Mouse (Mus musculus): Measurements from ENCODE around the gene Atp8a2. TPM values are rescaled to one million over a fixed set of nuclear protein-coding genes. Genes with fewer than 3 reads are reported as not detected.

Atp8a2 gene
- polyA plus RNA-seq (2016; fragmentation: Nextera tagmentation; extraction: Ambion mirVana) = 2.5 and 5.2 TPM in 2 replicates

- DNase-seq (ENCODE audit: low spot score) = no peak
- H3K4me3 ChIP-seq = no peak within 1 kb of the TSS
- no peaks in the 10 kb centered on the region for H3K9me3 ChIP-seq (replicated peaks)
- no peaks in the 10 kb centered on the region for H3K4me1 ChIP-seq
- H3K27ac ChIP-seq (replicated peaks) = no peak within 1 kb of the TSS
- no peaks in the 10 kb centered on the region for H3K27me3 ChIP-seq (ENCODE audit: low read depth, poor library complexity, severe bottlenecking)
- no peaks in the 10 kb centered on the region for H3K36me3 ChIP-seq
- 90% methylated on average over 7 of the region's 7 CpGs for WGBS
Measured at GRCm38 (mm10) chr14:60196884-60197283, at the start of gene Atp8a2. Gene Atp8a2 (minus strand): TSS chr14:60197179.

- no peak for DNase-seq (ENCODE audit: low spot score)
- WGBS = 92% methylated on average over 3 of the region's 3 CpGs
- Histone ChIP-seq H3K27me3 (ENCODE audit: low read depth, poor library complexity, severe bottlenecking) (no peaks in the 10 kb centered on the region), H3K27ac (replicated peaks) (no peak overlapping the region), H3K36me3 (peaks cover 96% of the 10 kb centered on the region), H3K9me3 (replicated peaks) (no peaks in the 10 kb centered on the region), H3K4me3 (no peak overlapping the region), H3K4me1 (no peaks in the 10 kb centered on the region)
Measured at GRCm38 (mm10) chr14:60238551-60238950, 41.6 kb upstream of the Atp8a2 start.

- Histone ChIP-seq H3K4me1 (no peaks in the 10 kb centered on the region), H3K4me3 (no peak overlapping the region), H3K36me3 (peaks cover 61% of the 10 kb centered on the region), H3K9me3 (replicated peaks) (no peaks in the 10 kb centered on the region), H3K27me3 (ENCODE audit: low read depth, poor library complexity, severe bottlenecking) (no peaks in the 10 kb centered on the region), H3K27ac (replicated peaks) (no peak overlapping the region)
- no peak for DNase-seq (ENCODE audit: low spot score)
- WGBS = 94% methylated on average over 10 of the region's 10 CpGs
Measured at GRCm38 (mm10) chr14:60219886-60220285, 22.9 kb upstream of the Atp8a2 start.

- peaks cover 57% of the 10 kb centered on the region for H3K36me3 ChIP-seq
- no peaks in the 10 kb centered on the region for H3K9me3 ChIP-seq (replicated peaks)
- 97% methylated on average over 4 of the region's 4 CpGs for WGBS
Measured at GRCm38 (mm10) chr14:60217616-60218015, 20.6 kb upstream of the Atp8a2 start.

GRCm38 (mm10) chr14:60216125-60216524 lies 19.1 kb upstream of the Atp8a2 start:
- Histone ChIP-seq H3K4me3 (no peak overlapping the region), H3K27me3 (ENCODE audit: low read depth, poor library complexity, severe bottlenecking) (no peaks in the 10 kb centered on the region), H3K27ac (replicated peaks) (no peak overlapping the region), H3K4me1 (no peaks in the 10 kb centered on the region), H3K9me3 (replicated peaks) (no peaks in the 10 kb centered on the region), H3K36me3 (peaks cover 51% of the 10 kb centered on the region)
- DNase-seq (ENCODE audit: low spot score) = no peak
- 86% methylated on average over 1 of the region's 1 CpGs for WGBS

More at GRCm38 (mm10) chr14:60217616-60218015, 20.6 kb upstream of the Atp8a2 start:
- DNase-seq (ENCODE audit: low spot score) = no peak
- H3K27ac ChIP-seq (replicated peaks) = no peak overlapping the region
- H3K4me1 ChIP-seq = no peaks in the 10 kb centered on the region
- no peak overlapping the region for H3K4me3 ChIP-seq
- no peaks in the 10 kb centered on the region for H3K27me3 ChIP-seq (ENCODE audit: low read depth, poor library complexity, severe bottlenecking)

- H3K27ac ChIP-seq (replicated peaks) = no peak overlapping the region
- H3K36me3 ChIP-seq = peaks cover 41% of the 10 kb centered on the region
- H3K27me3 ChIP-seq (ENCODE audit: low read depth, poor library complexity, severe bottlenecking) = no peaks in the 10 kb centered on the region
- 98% methylated on average over 3 of the region's 3 CpGs for WGBS
- no peak overlapping the region for H3K4me3 ChIP-seq
- no peaks in the 10 kb centered on the region for H3K9me3 ChIP-seq (replicated peaks)
- no peaks in the 10 kb centered on the region for H3K4me1 ChIP-seq
- DNase-seq (ENCODE audit: low spot score) = no peak
Measured at GRCm38 (mm10) chr14:60215000-60215399, 18.0 kb upstream of the Atp8a2 start.

- Histone ChIP-seq H3K36me3 (peaks cover 31% of the 10 kb centered on the region), H3K27me3 (ENCODE audit: low read depth, poor library complexity, severe bottlenecking) (no peaks in the 10 kb centered on the region), H3K4me1 (no peaks in the 10 kb centered on the region), H3K4me3 (no peak overlapping the region), H3K27ac (replicated peaks) (no peak overlapping the region), H3K9me3 (replicated peaks) (no peaks in the 10 kb centered on the region)
- WGBS = 86% methylated on average over 1 of the region's 1 CpGs
- DNase-seq (ENCODE audit: low spot score) = no peak
Measured at GRCm38 (mm10) chr14:60214040-60214439, 17.1 kb upstream of the Atp8a2 start.

- WGBS = 89% methylated on average over 7 of the region's 7 CpGs
- Histone ChIP-seq H3K4me1 (peaks cover 11% of the 10 kb centered on the region), H3K27ac (replicated peaks) (no peak overlapping the region), H3K27me3 (ENCODE audit: low read depth, poor library complexity, severe bottlenecking) (no peaks in the 10 kb centered on the region), H3K4me3 (no peak overlapping the region), H3K36me3 (no peaks in the 10 kb centered on the region), H3K9me3 (replicated peaks) (no peaks in the 10 kb centered on the region)
- DNase-seq (ENCODE audit: low spot score) = no peak
Measured at GRCm38 (mm10) chr14:60209166-60209565, 12.2 kb upstream of the Atp8a2 start.

- Histone ChIP-seq H3K4me1 (peaks cover 11% of the 10 kb centered on the region), H3K9me3 (replicated peaks) (no peaks in the 10 kb centered on the region), H3K27me3 (ENCODE audit: low read depth, poor library complexity, severe bottlenecking) (no peaks in the 10 kb centered on the region), H3K4me3 (no peak overlapping the region), H3K36me3 (no peaks in the 10 kb centered on the region), H3K27ac (replicated peaks) (no peak overlapping the region)
- WGBS = 94% methylated on average over 6 of the region's 6 CpGs
- DNase-seq (ENCODE audit: low spot score) = no peak
Measured at GRCm38 (mm10) chr14:60204993-60205392, 8.0 kb upstream of the Atp8a2 start.

- H3K36me3 ChIP-seq = no peaks in the 10 kb centered on the region
- no peaks in the 10 kb centered on the region for H3K27me3 ChIP-seq (ENCODE audit: low read depth, poor library complexity, severe bottlenecking)
- no peak overlapping the region for H3K27ac ChIP-seq (replicated peaks)
- H3K9me3 ChIP-seq (replicated peaks) = no peaks in the 10 kb centered on the region
- H3K4me3 ChIP-seq = no peak overlapping the region
- no peaks in the 10 kb centered on the region for H3K4me1 ChIP-seq
- 95% methylated on average over 5 of the region's 5 CpGs for WGBS
- DNase-seq (ENCODE audit: low spot score) = no peak
Measured at GRCm38 (mm10) chr14:60195999-60196398, 980 bp downstream of the Atp8a2 start.

GRCm38 (mm10) chr14:60194606-60195005 lies 2.4 kb downstream of the Atp8a2 start:
- no peak for DNase-seq (ENCODE audit: low spot score)
- Histone ChIP-seq H3K9me3 (replicated peaks) (no peaks in the 10 kb centered on the region), H3K4me1 (no peaks in the 10 kb centered on the region), H3K4me3 (no peak overlapping the region), H3K27ac (replicated peaks) (no peak overlapping the region), H3K27me3 (ENCODE audit: low read depth, poor library complexity, severe bottlenecking) (no peaks in the 10 kb centered on the region), H3K36me3 (no peaks in the 10 kb centered on the region)
- WGBS = 76% methylated on average over 1 of the region's 1 CpGs

GRCm38 (mm10) chr14:60189771-60190170 lies 7.2 kb downstream of the Atp8a2 start:
- H3K36me3 ChIP-seq = no peaks in the 10 kb centered on the region
- no peak overlapping the region for H3K4me3 ChIP-seq
- H3K9me3 ChIP-seq (replicated peaks) = no peaks in the 10 kb centered on the region
- no peak overlapping the region for H3K27ac ChIP-seq (replicated peaks)
- 90% methylated on average over 5 of the region's 5 CpGs for WGBS
- H3K27me3 ChIP-seq (ENCODE audit: low read depth, poor library complexity, severe bottlenecking) = no peaks in the 10 kb centered on the region
- H3K4me1 ChIP-seq = no peaks in the 10 kb centered on the region
- DNase-seq (ENCODE audit: low spot score) = no peak

- no peaks in the 10 kb centered on the region for H3K36me3 ChIP-seq
- DNase-seq (ENCODE audit: low spot score) = no peak
- no peaks in the 10 kb centered on the region for H3K27me3 ChIP-seq (ENCODE audit: low read depth, poor library complexity, severe bottlenecking)
- H3K4me3 ChIP-seq = no peak overlapping the region
- 84% methylated on average over 5 of the region's 5 CpGs for WGBS
- no peak overlapping the region for H3K27ac ChIP-seq (replicated peaks)
- no peaks in the 10 kb centered on the region for H3K9me3 ChIP-seq (replicated peaks)
- no peaks in the 10 kb centered on the region for H3K4me1 ChIP-seq
Measured at GRCm38 (mm10) chr14:60188201-60188825, 8.7 kb downstream of the Atp8a2 start.

GRCm38 (mm10) chr14:60181306-60181705 lies 15.7 kb downstream of the Atp8a2 start:
- H3K4me1 ChIP-seq = peaks cover 15% of the 10 kb centered on the region
- 98% methylated on average over 2 of the region's 2 CpGs for WGBS
- H3K36me3 ChIP-seq = no peaks in the 10 kb centered on the region
- H3K9me3 ChIP-seq (replicated peaks) = no peaks in the 10 kb centered on the region
- no peak overlapping the region for H3K27ac ChIP-seq (replicated peaks)
- DNase-seq (ENCODE audit: low spot score) = no peak
- peaks cover 41% of the 10 kb centered on the region for H3K27me3 ChIP-seq (ENCODE audit: low read depth, poor library complexity, severe bottlenecking)
- no peak overlapping the region for H3K4me3 ChIP-seq
